Mouse (Mus musculus) left cerebral cortex, adult 11 months (tissue): ENCODE measurements around the gene Ophn1.

ENCODE experiments used
- DNase-seq: peaks from one replicate; pipeline ENCODE4 v3.0.0; 2022; ENCODE audit warnings: low spot score

Gene Ophn1

GRCm38 (mm10) chrX:98803813-98804212 is 87.0 kb downstream of the Ophn1 start:
- DNase-seq: no peak

- DNase-seq: no peak
Measured at GRCm38 (mm10) chrX:98774247-98774950, 116.4 kb downstream of the Ophn1 start.

- peak; percentile 7 for DNase-seq
Measured at GRCm38 (mm10) chrX:98755089-98755488, 135.7 kb downstream of the Ophn1 start.

- no peak for DNase-seq
Measured at GRCm38 (mm10) chrX:98751279-98751817, 139.5 kb downstream of the Ophn1 start.

- DNase-seq: no peak
Measured at GRCm38 (mm10) chrX:98736758-98737157, 154.1 kb downstream of the Ophn1 start.

- no peak for DNase-seq
Measured at GRCm38 (mm10) chrX:98722991-98723390, 167.8 kb downstream of the Ophn1 start.

GRCm38 (mm10) chrX:98707766-98708165 is 183.1 kb downstream of the Ophn1 start:
- DNase-seq: no peak

GRCm38 (mm10) chrX:98701635-98702034 is 189.2 kb downstream of the Ophn1 start:
- DNase-seq: peak; percentile 18

GRCm38 (mm10) chrX:98682603-98683002 is 208.2 kb downstream of the Ophn1 start:
- no peak for DNase-seq

GRCm38 (mm10) chrX:98681281-98681680 is 209.5 kb downstream of the Ophn1 start:
- DNase-seq: no peak

GRCm38 (mm10) chrX:98670988-98671387 is 219.8 kb downstream of the Ophn1 start:
- DNase-seq: no peak

GRCm38 (mm10) chrX:98651431-98651830 is 239.4 kb downstream of the Ophn1 start:
- no peak for DNase-seq

- peak; percentile 1 for DNase-seq
Measured at GRCm38 (mm10) chrX:98628666-98629404, 262.0 kb downstream of the Ophn1 start.

GRCm38 (mm10) chrX:98618865-98619264 is 272.0 kb downstream of the Ophn1 start:
- peak; percentile 2 for DNase-seq

GRCm38 (mm10) chrX:98617426-98617825 is 273.4 kb downstream of the Ophn1 start:
- DNase-seq: no peak

GRCm38 (mm10) chrX:98574201-98574600 is 316.6 kb downstream of the Ophn1 start:
- no peak for DNase-seq

- DNase-seq: no peak
Measured at GRCm38 (mm10) chrX:98546458-98546857, 344.4 kb downstream of the Ophn1 start.

- no peak for DNase-seq
Measured at GRCm38 (mm10) chrX:98515329-98515728, 375.5 kb downstream of the Ophn1 start.

- DNase-seq: no peak
Measured at GRCm38 (mm10) chrX:98514359-98514904, 376.4 kb downstream of the Ophn1 start.
